Mouse (Mus musculus): ENCODE measurements around the gene Wap.
"Not testable (repeated sequence)": the region's sequence is repeated elsewhere in the genome, so short reads cannot be mapped to it uniquely, and the experiment has no call there.

The Wap gene

GRCm38 (mm10) chr11:6638537-6638936, at the start of gene Wap:
TSS of gene Wap (minus strand) at chr11:6638637.
- no peak for DNase-seq (ENCODE audit: low read depth, low spot score)

GRCm38 (mm10) chr11:6684741-6685140, 46.3 kb upstream of the Wap start:
- DNase-seq (ENCODE audit: low read depth, low spot score): no peak

DNA sequence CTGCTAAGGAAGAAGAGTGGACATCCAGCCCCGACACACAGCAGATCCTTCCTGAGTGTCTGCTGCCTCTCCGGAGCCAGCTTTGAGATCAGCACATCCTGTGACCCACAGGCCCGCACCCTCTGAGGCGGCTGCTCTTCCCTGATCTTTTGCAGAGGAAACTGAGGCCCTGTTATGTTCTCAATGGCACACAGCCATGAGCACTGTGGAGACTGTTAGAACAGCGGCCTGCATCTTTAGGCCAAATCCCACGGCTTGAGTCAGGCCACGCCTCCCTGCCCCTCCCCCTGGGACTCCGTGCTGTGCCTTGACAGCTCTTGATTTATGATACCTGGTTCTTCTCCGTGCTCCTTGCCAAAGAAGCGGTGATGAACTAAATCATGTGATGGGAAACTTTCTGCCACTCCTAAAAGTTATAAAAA, 42.0 kb upstream of the Wap start:
- DNase-seq (ENCODE audit: low read depth, low spot score): peak; percentile 43

- no peak for DNase-seq (ENCODE audit: low read depth, low spot score)
Observed at GRCm38 (mm10) chr11:6679694-6680396, 41.4 kb upstream of the Wap start.

GRCm38 (mm10) chr11:6677530-6677929, 39.1 kb upstream of the Wap start:
- no peak for DNase-seq (ENCODE audit: low read depth, low spot score)

DNA sequence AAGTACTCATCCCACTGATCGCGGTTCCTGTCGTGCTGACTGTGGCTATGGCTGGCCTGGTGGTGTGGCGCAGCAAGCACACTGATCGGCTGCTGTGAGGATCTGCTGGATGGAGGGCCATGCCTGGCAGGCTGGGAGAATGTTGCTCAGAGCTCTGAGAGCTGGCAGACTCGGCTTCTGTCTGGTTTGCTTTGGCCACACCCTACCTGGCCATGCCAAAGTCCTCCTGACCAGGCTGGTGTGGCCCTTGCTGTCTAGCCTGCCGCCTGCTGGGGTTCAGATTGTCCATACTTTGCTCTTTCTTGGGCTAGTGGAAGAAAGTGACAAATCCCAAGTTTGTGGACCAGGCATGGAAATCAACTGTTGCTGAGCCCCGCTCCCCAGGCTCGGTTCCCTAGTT, 38.2 kb upstream of the Wap start:
- DNase-seq (ENCODE audit: low read depth, low spot score): no peak

DNA sequence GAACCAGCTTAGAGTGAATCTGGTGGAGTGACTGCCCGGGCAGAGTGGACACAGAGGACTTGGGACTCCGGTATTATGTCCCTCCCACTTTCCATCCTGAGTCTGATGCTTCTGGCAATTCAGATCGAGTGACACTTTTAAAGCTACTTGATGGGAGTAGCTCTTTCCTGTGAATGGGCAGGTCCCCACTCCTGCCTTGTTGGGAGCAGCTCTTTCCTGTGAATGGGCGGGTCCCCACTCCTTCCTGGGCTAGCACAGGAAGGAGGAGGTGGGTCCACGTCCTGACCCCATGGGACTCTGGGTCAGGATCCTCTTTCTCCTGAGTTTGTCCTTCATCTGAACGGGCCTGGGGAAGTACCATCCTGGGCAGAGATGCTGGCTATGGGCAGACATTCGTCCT, 37.0 kb upstream of the Wap start:
- DNase-seq (ENCODE audit: low read depth, low spot score): no peak

GRCm38 (mm10) chr11:6674701-6675100, 36.3 kb upstream of the Wap start:
- no peak for DNase-seq (ENCODE audit: low read depth, low spot score)

DNA sequence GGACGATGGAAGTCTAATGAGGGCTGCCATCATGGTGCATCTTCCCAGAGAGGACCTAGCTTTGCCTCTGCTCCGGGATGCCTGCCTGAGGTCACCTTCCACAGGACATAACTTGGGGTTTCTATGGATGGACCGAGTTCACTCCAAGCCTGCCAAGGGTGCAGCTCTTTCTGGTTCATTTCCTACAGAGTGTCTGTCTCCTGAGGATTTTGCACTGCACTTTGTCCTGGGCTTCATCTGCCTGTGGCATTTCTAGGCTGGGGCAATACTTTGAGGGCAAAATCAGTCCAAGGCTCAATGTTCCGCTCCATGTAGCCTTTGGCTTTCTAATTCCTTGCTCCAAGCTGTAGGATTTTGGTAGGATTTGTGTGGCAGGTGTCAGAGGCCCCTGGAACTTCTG, 32.4 kb upstream of the Wap start:
- no peak for DNase-seq (ENCODE audit: low read depth, low spot score)

DNA sequence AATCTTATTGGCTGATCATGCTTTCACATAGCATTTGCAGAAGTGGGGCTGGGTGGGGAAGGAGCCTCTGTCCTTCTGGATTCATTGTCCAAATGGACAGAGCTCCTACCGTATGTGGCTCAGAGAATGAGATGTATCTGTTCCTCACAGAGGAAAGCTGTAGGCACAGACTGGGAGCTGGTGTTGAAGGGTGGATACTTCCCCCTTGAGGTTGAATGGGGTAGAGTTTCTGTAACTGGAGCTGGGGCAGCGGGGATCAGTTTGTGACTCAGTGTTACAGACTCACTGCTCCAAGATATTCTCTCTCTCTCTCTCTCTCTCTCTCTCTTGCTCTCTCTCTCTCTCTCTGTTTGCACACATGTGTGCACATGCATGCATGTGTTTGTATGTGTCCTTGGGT, 31.6 kb upstream of the Wap start:
- no peak for DNase-seq (ENCODE audit: low read depth, low spot score)

DNA sequence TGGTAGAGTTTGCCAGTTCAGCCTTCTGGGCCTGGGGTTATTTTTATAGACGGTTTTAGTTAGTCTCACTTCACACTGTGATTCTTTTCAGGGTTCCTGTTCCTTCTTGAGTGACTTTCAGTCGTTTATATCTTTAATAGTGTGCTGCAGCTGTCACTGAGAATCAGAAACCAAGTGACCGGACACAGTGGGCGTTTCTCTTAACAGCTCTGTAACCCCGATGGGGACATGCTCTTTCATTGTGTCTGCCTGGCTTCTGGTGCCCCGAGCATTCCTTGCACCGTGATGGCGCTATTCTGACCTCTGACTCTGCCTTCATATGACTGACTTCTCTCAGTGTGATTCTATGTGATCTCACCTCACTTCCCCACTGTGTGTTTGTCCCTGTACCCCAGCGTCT, 30.6 kb upstream of the Wap start:
- no peak for DNase-seq (ENCODE audit: low read depth, low spot score)

DNA sequence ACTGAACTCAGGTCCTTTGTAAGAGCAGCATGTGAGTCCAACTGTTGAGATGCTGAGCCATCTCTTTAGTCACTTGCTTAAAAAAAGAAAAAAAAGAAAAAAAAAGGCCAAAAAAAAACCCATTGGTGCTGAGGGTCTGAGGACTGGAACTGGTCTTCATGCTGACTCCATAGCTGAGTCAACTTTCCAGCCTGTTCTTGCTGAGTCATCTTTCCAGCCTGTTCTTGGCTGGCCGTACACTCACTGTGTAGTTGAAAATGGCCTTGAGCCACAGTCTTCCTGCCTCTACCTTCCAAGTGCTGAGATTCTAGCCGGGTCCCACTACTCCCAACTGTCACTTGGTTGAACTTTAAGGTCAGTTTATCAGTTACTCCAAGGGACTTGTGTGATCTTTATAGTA, 28.2 kb upstream of the Wap start:
- no peak for DNase-seq (ENCODE audit: low read depth, low spot score)

DNA sequence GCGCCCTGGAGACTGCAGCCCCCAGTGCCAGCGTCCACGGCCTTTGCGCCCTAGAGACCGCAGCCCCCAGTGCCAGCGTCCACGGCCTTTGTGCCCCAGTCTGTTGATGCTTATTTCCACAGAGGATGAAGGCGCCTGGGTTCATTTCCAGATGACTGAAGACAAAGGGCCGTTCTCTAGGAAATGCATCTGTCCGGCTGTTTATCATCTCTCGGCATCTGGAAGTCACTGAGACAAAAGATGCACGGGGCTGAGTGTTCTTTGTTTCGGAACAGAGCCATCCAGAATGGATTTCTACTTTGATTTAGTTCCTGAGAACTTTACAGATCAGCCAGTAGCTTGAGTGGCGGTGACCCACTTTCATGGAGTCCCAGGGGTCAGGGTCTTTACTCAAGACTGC, 22.8 kb upstream of the Wap start:
- DNase-seq (ENCODE audit: low read depth, low spot score): no peak

DNA sequence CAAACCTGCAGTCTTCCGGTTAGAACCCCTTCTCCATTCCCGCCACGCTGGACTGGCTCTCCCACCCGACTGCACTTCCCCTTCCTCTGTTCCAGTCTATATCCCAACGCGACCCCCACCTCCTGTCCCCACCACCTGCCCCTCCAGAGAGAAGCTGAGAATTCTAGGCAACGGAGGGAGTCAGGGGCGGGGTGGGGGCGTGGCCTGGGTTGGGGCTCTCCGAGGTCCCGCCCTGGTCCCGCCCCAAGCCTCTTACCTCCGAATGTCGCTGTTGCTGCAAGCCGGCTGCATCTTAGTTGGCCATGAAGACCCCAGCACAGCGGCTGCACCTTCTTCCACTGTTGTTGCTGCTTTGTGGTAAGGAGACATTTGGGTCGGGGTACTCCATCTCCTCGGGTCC, 19.8 kb upstream of the Wap start, which contains the start of gene Ramp3:
TSS of gene Ramp3 (plus strand) at position 251 of the 400 bp plus-strand sequence.
- DNase-seq (ENCODE audit: low read depth, low spot score): peak; percentile 38

- DNase-seq (ENCODE audit: low read depth, low spot score): peak; percentile 56
Observed at GRCm38 (mm10) chr11:6654903-6655302, 16.5 kb upstream of the Wap start.

DNA sequence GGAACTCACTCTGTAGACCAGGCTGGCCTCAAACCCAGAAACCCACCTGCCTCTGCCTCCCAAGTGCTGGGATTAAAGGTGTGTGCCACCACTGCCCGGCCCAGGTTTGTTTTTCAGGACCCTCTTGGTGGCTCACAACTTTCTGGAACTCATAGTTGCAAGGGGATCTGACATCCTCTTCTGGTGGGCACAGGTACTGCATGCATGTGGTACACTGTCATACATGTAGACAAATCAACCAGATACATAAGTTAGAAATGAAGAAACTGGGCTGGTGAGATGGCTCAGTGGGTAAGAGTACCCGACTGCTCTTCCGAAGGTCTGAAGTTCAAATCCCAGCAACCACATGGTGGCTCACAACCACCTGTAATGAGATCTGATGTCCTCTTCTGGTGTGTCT, 14.5 kb upstream of the Wap start:
- not testable (repeated sequence) for DNase-seq (ENCODE audit: low read depth, low spot score)

- DNase-seq (ENCODE audit: low read depth, low spot score): no peak
Observed at GRCm38 (mm10) chr11:6650519-6650918, 12.1 kb upstream of the Wap start.

- DNase-seq (ENCODE audit: low read depth, low spot score): no peak
Observed at GRCm38 (mm10) chr11:6647831-6648724, 9.6 kb upstream of the Wap start.

DNA sequence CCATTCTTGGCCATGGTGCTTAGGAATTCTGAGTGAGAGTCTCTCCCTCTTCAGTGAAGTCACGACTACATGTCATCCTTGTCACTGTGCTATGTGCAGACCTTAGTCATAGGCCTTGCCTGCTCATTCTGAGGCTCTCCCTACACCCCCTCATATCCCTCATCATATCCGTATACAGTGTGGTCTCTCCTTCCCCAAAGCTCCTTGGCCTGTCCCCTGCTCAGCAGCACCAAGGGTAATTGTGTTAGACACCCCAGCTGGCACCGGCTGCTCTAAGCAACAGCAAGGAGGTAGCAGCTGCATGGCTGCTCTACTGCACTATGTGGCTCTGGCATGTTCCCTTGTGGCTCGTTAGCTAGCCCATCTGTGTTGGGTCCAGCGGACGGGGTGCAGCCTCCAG, 6.1 kb upstream of the Wap start:
- no peak for DNase-seq (ENCODE audit: low read depth, low spot score)

- DNase-seq (ENCODE audit: low read depth, low spot score): no peak
Observed at GRCm38 (mm10) chr11:6639072-6639471, 635 bp upstream of the Wap start.

DNA sequence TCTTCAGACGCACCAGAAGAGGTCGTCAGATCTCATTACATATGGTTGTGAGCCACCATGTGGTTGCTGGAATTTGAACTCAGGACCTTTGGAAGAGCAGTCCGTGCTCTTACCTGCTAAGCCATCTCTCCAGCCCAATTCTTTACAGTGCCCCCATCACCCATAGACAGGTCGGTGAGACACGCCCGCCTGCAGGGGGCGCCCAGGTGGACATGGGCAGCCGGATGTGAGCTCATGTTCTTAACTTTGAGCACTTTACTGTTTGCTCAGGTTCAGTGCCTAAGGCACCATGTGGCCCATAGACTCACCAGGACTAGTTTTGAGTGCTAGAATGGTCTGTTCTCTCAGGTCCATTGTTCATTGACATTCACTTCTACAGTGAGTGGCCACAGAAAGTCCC, 2.3 kb downstream of the Wap start:
- no peak for DNase-seq (ENCODE audit: low read depth, low spot score)

DNA sequence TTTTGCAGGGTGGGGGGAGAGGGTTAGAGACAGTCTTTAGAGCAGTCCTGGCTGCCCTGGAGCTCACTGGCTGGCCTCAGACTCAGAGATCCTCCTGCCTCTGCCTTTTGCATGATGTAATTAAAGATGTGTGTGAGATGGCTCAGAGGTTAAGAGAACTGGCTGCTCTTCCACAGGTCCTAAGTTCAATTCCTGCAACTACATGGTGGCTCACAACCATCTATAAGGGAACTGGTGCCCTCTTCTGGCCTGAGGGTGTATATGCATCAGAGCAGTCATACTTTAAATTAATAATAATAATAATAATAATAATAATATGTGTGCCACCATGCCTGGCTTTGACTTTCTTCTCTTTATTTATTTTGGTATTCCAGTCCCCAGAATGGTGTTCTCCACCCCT, 8.8 kb downstream of the Wap start:
- DNase-seq (ENCODE audit: low read depth, low spot score): no peak

DNA sequence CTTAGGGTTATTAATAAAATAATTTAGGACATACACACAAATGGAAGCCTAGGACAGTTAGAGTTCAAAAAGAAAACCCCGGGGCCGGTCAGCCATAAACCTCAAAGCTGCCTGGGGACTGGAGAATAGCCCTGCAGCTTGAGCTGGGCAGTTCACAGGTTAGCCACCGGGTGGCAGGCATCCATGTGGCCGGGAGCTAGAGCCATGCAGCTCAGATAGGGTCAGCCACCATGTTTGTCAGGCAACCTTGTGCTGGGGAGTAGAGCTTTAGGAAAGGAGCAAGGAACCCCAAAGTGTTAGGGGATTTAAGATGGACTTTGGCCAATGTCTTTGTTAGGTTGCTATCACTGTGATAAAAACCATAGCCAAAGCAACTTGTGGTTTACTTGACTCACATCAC, 9.9 kb downstream of the Wap start:
- peak; percentile 76 for DNase-seq (ENCODE audit: low read depth, low spot score)
